Comparison of ENCODE assay signal across 8 mouse cellular contexts in genomic region chr7:97080621-97081241, GRCm38 (mm10). TPM values are rescaled to one million over a fixed set of nuclear protein-coding genes. Genes with fewer than 3 reads are reported as not detected.
DNase-seq lines count a peak whose midpoint lies in the region; ATAC-seq and TF ChIP-seq lines count a peak whose summit lies in the region.

No protein-coding gene starts in this region.

- WGBS in thymus, adult 2 months: 83% methylated on average over 4 of the region's 4 CpGs
- WGBS in heart, postnatal 0 days: 42% methylated on average over 4 of the region's 4 CpGs
- WGBS in limb, embryonic 15.5 days: 15% methylated on average over 4 of the region's 4 CpGs
- WGBS in stomach, postnatal 0 days: 26% methylated on average over 4 of the region's 4 CpGs

- TF ChIP-seq CTCF in thymus, adult 2 months (IDR thresholded peaks at IDR 0.05; ENCODE audit: borderline replicate concordance, control insufficient read depth, extremely low read depth, insufficient read depth, low read length, poor library complexity): no peak
- TF ChIP-seq CTCF in heart, postnatal 0 days (IDR thresholded peaks at IDR 0.05; ENCODE audit: low read depth): no peak
- TF ChIP-seq CTCF in stomach, postnatal 0 days (IDR thresholded peaks at IDR 0.05; ENCODE audit: low read depth): no peak

- no peak overlapping the region for H3K27ac ChIP-seq in thymus, adult 2 months (ENCODE audit: control insufficient read depth, insufficient read depth, low read length)
- peak overlapping the region; percentile 98 for H3K27ac ChIP-seq in heart, postnatal 0 days (ENCODE audit: low read depth)
- peak overlapping the region; percentile 89 for H3K27ac ChIP-seq in limb, embryonic 15.5 days
- H3K27ac ChIP-seq in stomach, postnatal 0 days (replicated peaks): peak overlapping the region; percentile 98

- no peaks in the 10 kb centered on the region for H3K9me3 ChIP-seq in heart, postnatal 0 days (replicated peaks; ENCODE audit: control insufficient read depth, low read length)
- no peaks in the 10 kb centered on the region for H3K9me3 ChIP-seq in limb, embryonic 15.5 days
- no peaks in the 10 kb centered on the region for H3K9me3 ChIP-seq in stomach, postnatal 0 days (ENCODE audit: control insufficient read depth, low read length)

- H3K27me3 ChIP-seq in thymus, adult 2 months (ENCODE audit: control insufficient read depth, insufficient read depth, low read length): peaks cover 8% of the 10 kb centered on the region
- no peaks in the 10 kb centered on the region for H3K27me3 ChIP-seq in heart, postnatal 0 days (ENCODE audit: control insufficient read depth, insufficient read depth, low read length)
- H3K27me3 ChIP-seq in limb, embryonic 15.5 days: no peaks in the 10 kb centered on the region
- no peaks in the 10 kb centered on the region for H3K27me3 ChIP-seq in stomach, postnatal 0 days (ENCODE audit: control insufficient read depth, insufficient read depth, low read length)

- H3K9ac ChIP-seq in heart, postnatal 0 days (replicated peaks; ENCODE audit: low read depth, low read length): peak overlapping the region; percentile 97
- no peak overlapping the region; the same call in 1 of the 2 replicates for H3K9ac ChIP-seq in limb, embryonic 15.5 days
- peak overlapping the region; percentile 97 for H3K9ac ChIP-seq in stomach, postnatal 0 days (ENCODE audit: low read length)

- no peak for DNase-seq in thymus, adult 2 months
- DNase-seq in thymus, postnatal 4 days: no peak
- DNase-seq in heart, postnatal 0 days (ENCODE audit: low spot score): no peak
- DNase-seq in stomach, postnatal 0 days (ENCODE audit: low spot score): no peak
- DNase-seq in spleen, postnatal 4 days (ENCODE audit: low spot score in 2 of 2): no peak
- no peak for DNase-seq in frontal cortex, postnatal 25 days (ENCODE audit: low spot score in 2 of 2)

- H3K4me2 ChIP-seq in heart, postnatal 0 days (ENCODE audit: low read depth, low read length): peak overlapping the region; percentile 89
- peak overlapping the region; percentile 93 for H3K4me2 ChIP-seq in limb, embryonic 15.5 days
- H3K4me2 ChIP-seq in stomach, postnatal 0 days (replicated peaks; ENCODE audit: low read depth): peak overlapping the region; percentile 80

- no peak for TF ChIP-seq EP300 in heart, postnatal 0 days (IDR thresholded peaks at IDR 0.05; ENCODE audit: low read depth)
- no peak for TF ChIP-seq EP300 in stomach, postnatal 0 days (optimal IDR thresholded peaks at IDR 0.05)

- TF ChIP-seq POLR2A in thymus, adult 2 months (IDR thresholded peaks at IDR 0.05; ENCODE audit: control insufficient read depth, extremely low read depth, insufficient read depth, low read length, poor library complexity): no peak

- H3K4me3 ChIP-seq in thymus, adult 2 months (ENCODE audit: control insufficient read depth, insufficient read depth, low read length): peak overlapping the region; percentile 73; the same call in 1 of the 2 replicates
- H3K4me3 ChIP-seq in heart, postnatal 0 days (ENCODE audit: low read depth, low read length): peak overlapping the region; percentile 94
- peak overlapping the region; percentile 86 for H3K4me3 ChIP-seq in limb, embryonic 15.5 days
- H3K4me3 ChIP-seq in stomach, postnatal 0 days (ENCODE audit: low read depth, low read length): peak overlapping the region; percentile 95

- ATAC-seq in heart, postnatal 0 days (ENCODE audit: insufficient read depth, low read depth): no peak
- ATAC-seq in limb, embryonic 15.5 days (ENCODE audit: insufficient number of reproducible peaks, low FRiP score, low TSS enrichment, low read depth): peak; percentile 11; the same call in 1 of the 2 replicates
- ATAC-seq in stomach, postnatal 0 days (ENCODE audit: low FRiP score, low TSS enrichment): no peak
- ATAC-seq in granulocyte monocyte progenitor cell, adult 5-6 weeks (replicated peaks; ENCODE audit: poor library complexity, severe bottlenecking): no peak

- peaks cover 14% of the 10 kb centered on the region for H3K4me1 ChIP-seq in thymus, adult 2 months (replicated peaks; ENCODE audit: control insufficient read depth, insufficient read depth, low read length)
- H3K4me1 ChIP-seq in heart, postnatal 0 days (ENCODE audit: control insufficient read depth, insufficient read depth): peaks cover 8% of the 10 kb centered on the region; the same call in 1 of the 2 replicates
- H3K4me1 ChIP-seq in limb, embryonic 15.5 days: peaks cover 18% of the 10 kb centered on the region; the same call in 1 of the 2 replicates
- H3K4me1 ChIP-seq in stomach, postnatal 0 days (replicated peaks; ENCODE audit: control insufficient read depth, insufficient read depth): no peaks in the 10 kb centered on the region; the same call in 1 of the 2 replicates

- H3K36me3 ChIP-seq in thymus, adult 2 months (ENCODE audit: control insufficient read depth, insufficient read depth, low read length): no peaks in the 10 kb centered on the region
- H3K36me3 ChIP-seq in heart, postnatal 0 days (replicated peaks; ENCODE audit: control insufficient read depth, insufficient read depth, low read length): no peaks in the 10 kb centered on the region
- no peaks in the 10 kb centered on the region for H3K36me3 ChIP-seq in limb, embryonic 15.5 days
- no peaks in the 10 kb centered on the region for H3K36me3 ChIP-seq in stomach, postnatal 0 days (ENCODE audit: control insufficient read depth, insufficient read depth, low read length)

RNA-seq across cellular contexts. Expression of gene Gab2, which starts 0.7 kb away (rescaled TPM):
- polyA plus RNA-seq in thymus, adult 2 months (2012; rRNA removed): 5.7 and 6.2 TPM in 2 replicates
- 13.4 and 20.9 TPM in 2 replicates for total RNA-seq in heart, postnatal 0 days (2014; rRNA removed; ENCODE audit: low replicate concordance)
- 4.3 and 4.9 TPM in 2 replicates for polyA plus RNA-seq in heart, postnatal 0 days (2015; fragmentation: Nextera tagmentation; extraction: Ambion mirVana)
- polyA plus RNA-seq in limb, embryonic 15.5 days (2015; fragmentation: Nextera tagmentation; extraction: Ambion mirVana): 4.7 TPM in 2 replicates
- polyA plus RNA-seq in stomach, postnatal 0 days (2015; fragmentation: Nextera tagmentation; extraction: Ambion mirVana): 3.2 and 3.4 TPM in 2 replicates
- total RNA-seq in granulocyte monocyte progenitor cell, adult 5-6 weeks (2014; fragmentation: Nextera tagmentation): 14.1 and 18.9 TPM in 2 replicates
- 14.3 and 16.4 TPM in 2 replicates for total RNA-seq in granulocyte monocyte progenitor cell, adult 5-6 weeks (2017)
